Mouse (Mus musculus): ENCODE data around the gene Pcgf2.
"Not testable (repeated sequence)": the region's sequence is repeated elsewhere in the genome, so short reads cannot be mapped to it uniquely, and the experiment has no call there.

Gene Pcgf2

DNA sequence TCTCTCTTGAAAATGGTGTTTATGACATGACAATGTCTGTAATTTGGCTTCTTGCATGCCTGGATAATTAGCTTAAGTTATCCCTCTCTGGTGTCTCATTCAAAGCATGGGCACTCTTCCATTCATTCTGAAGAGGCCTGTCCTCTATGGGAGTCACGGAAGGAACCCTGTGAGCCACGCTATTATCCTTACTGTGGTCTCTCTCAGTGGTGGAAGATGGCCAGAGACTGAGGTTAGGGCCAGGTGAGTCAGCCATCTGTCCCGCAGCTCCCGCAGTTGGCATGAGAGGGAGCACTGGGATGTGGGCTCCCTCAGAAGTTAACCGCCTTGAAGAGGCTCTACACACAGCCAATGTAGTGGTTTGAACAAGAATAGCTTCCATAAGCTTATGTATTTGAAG, 50.0 kb downstream of the Pcgf2 start:
- DNase-seq (ENCODE audit: low spot score): no peak

DNA sequence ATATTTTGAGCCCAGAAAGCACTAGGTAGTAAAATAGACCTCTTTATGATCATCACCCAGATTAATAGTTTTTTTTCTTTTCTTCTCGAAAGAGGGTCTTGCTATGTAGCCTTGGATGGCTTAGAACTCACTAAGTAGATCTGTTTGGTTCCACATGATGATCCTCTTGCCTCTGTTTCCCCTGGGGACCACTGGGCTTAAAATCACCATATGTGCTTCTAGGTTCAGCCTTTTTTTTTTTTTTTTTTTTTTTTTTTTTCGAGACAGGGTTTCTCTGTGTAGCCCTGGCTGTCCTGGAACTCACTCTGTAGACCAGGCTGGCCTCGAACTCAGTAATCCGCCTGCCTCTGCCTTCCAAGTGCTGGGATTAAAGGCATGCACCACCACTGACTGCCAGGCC, 51.8 kb downstream of the Pcgf2 start:
- DNase-seq (ENCODE audit: low spot score): not testable (repeated sequence)

DNA sequence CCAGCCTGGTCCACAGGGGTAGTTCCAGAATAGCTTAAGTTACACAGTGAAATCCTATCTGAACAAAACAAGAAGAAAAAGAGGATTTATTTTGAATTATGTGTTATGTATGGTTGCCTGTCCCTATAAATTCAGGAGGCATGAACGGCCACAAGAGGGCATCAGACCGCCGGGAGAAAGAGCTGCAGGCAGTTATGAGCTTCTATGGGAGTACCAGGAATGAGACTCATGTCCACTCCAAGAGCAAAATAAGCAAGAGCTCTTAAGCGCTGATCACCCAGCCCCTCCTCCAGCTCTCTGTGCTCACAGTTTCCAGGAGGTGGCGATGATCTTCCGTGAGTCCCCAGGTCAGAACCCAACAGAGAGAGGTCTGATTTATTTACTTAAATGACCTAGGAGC, 55.5 kb downstream of the Pcgf2 start:
- DNase-seq (ENCODE audit: low spot score): peak; percentile 45

DNA sequence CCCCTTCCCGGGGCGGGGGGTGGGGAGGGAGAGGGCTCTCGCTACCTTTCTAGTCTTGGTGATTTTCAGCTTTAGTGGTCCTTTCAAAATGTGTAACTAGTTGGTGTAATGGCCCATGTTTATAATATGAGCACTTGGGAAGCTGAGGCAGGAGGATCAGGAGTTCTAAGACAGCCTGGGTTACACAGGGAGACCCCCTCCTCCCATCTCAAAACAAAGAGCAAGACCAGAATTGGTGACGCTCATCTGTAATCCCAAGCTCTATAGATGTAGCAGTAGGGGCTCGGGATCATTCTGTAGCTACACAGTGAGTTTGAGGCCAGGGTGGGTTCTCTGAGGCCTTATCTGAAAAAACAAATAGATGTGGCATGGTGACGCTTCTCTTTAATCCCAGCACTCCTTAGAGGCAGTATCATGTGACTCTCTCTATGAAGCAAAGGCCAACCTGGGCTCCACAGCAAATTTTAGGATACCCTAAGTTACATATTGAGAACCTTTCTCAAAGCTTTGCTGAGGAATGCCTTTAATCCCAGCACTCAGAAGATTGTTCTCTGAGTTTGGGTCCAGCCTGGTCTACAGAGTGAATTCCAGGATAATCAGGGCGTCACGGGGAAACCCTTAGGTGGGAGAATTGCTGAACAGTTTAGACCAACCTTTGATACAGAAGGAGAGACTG, 56.8 kb downstream of the Pcgf2 start:
- DNase-seq (ENCODE audit: low spot score): no peak

DNA sequence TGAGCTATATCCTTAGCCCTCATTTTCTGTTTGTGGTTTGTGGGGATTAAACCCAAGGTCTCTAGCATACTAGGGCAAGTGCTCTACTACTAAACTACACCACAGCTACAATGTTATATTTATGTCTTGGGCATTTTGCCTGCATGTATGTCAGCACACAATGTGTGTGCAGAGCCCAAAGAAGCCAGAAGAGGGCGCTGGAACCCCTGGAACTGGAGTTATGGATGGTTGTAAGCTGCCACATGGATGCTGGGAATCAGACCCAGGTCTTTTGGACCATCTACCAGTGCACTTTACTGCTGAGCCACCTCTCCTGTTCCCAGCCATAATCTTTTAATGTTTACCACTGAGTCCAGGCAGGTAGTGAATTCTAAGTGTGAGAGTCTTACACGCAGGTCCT, 57.6 kb downstream of the Pcgf2 start:
- no peak for DNase-seq (ENCODE audit: low spot score)

DNA sequence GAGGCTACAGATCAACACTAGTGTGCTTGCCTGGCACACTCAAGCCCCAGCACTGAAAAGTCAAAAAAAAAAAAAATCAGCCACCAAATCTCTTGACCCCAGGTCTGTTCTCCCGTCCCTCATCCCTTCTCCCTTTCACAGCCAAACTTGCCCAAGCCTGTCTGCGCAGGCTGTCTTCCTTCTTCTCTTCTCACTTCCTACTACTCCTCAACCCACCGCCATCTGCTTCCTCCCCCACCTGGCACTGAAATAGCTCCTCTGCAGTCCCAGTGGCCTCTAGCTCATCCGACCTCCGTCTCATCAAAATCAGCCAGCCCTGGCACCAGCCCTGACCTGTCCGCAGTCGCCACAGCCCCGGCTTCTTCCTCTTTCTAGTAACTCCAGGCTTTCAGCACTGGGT, 58.6 kb downstream of the Pcgf2 start:
- no peak for DNase-seq (ENCODE audit: low spot score)

Measured in c-Kit-positive CD71-positive TER-119-positive erythroid progenitor cells, embryonic 14.5 days (primary cell).